ENCODE assay signal across 9 mouse cellular contexts in genomic region chr7:128690070-128690469, GRCm38 (mm10). TPM values are rescaled to one million over a fixed set of nuclear protein-coding genes. Genes with fewer than 3 reads are reported as not detected.
DNase-seq lines count a peak whose midpoint lies in the region; ATAC-seq and TF ChIP-seq lines count a peak whose summit lies in the region.
"Had no signal": no experiment of that assay in that cellular context is flagged by ENCODE, and none has a peak within 500 bp of the region (broad histone marks: within the 10 kb centered on the region; RNA-seq: fewer than 3 reads in every experiment).

No protein-coding gene starts in this region.

- peak; percentile 79 for DNase-seq in CD4-positive helper T cell, adult 2 months (ENCODE audit: low read depth, low spot score)
- peak; percentile 88 for DNase-seq in adrenal gland, postnatal 25 days
- peak; percentile 83 for DNase-seq in embryonic facial prominence, embryonic 10.5 days (ENCODE audit: low spot score)
- peak; percentile 50 to 79 for DNase-seq in heart, adult 9 months (ENCODE audit: low spot score in 2 of 2)
- DNase-seq in kidney, postnatal 25 days: peak; percentile 82 to 90
- peak in 2 of 3 experiments; percentile 57 to 60 for DNase-seq in liver, embryonic 14.5 days (ENCODE audit: low read depth in 3 of 3, low spot score in 3 of 3)
- peak; percentile 95 for DNase-seq in telencephalon, adult 2 months (ENCODE audit: low read depth, low spot score)

- peak; percentile 53; the same call in 1 of the 2 replicates for ATAC-seq in liver, embryonic 14.5 days (ENCODE audit: insufficient read depth)
- ATAC-seq in neural tube, embryonic 14.5 days (ENCODE audit: low read depth): peak; percentile 76

- TF ChIP-seq EP300 in liver, embryonic 14.5 days (IDR thresholded peaks at IDR 0.05; ENCODE audit: low read depth): no peak

- no peak overlapping the region for H3K9ac ChIP-seq in liver, embryonic 14.5 days (replicated peaks)
- peak overlapping the region; percentile 58; the same call in 1 of the 2 replicates for H3K9ac ChIP-seq in neural tube, embryonic 14.5 days (replicated peaks; ENCODE audit: low read depth, low read length)

- no peaks in the 10 kb centered on the region for H3K4me1 ChIP-seq in embryonic facial prominence, embryonic 10.5 days
- peaks cover 0 to 4% of the 10 kb centered on the region in 2 experiments; a peak in 3 of 4 replicates for H3K4me1 ChIP-seq in liver, embryonic 14.5 days (replicated peaks; ENCODE audit: control insufficient read depth in 2 of 2, insufficient read depth in 2 of 2, low read length in 1 of 2)
- H3K4me1 ChIP-seq in neural tube, embryonic 14.5 days (ENCODE audit: control insufficient read depth, insufficient read depth, low read length): peaks cover 7% of the 10 kb centered on the region

- no peaks in the 10 kb centered on the region for H3K27me3 ChIP-seq in embryonic facial prominence, embryonic 10.5 days (replicated peaks; ENCODE audit: low read depth, poor library complexity, severe bottlenecking)
- H3K27me3 ChIP-seq in liver, embryonic 14.5 days (ENCODE audit: control insufficient read depth, insufficient read depth, low read length): no peaks in the 10 kb centered on the region
- H3K27me3 ChIP-seq in neural tube, embryonic 14.5 days (ENCODE audit: control insufficient read depth, insufficient read depth, low read length): no peaks in the 10 kb centered on the region

- peak; percentile 94 for TF ChIP-seq CTCF in liver, embryonic 14.5 days (IDR thresholded peaks at IDR 0.05; ENCODE audit: low read depth)

- H3K9me3 ChIP-seq in embryonic facial prominence, embryonic 10.5 days: peaks cover 31% of the 10 kb centered on the region
- no peaks in the 10 kb centered on the region for H3K9me3 ChIP-seq in liver, embryonic 14.5 days (ENCODE audit: control insufficient read depth, low read length)
- H3K9me3 ChIP-seq in neural tube, embryonic 14.5 days (ENCODE audit: control insufficient read depth, low read length): no peaks in the 10 kb centered on the region

- 18% methylated on average over 7 of the region's 7 CpGs for WGBS in embryonic facial prominence, embryonic 10.5 days
- WGBS in liver, embryonic 14.5 days (ENCODE audit: insufficient replicate concordance): 5% methylated on average over 7 of the region's 7 CpGs
- 14% methylated on average over 7 of the region's 7 CpGs for WGBS in neural tube, embryonic 14.5 days

- H3K27ac ChIP-seq in embryonic facial prominence, embryonic 10.5 days (replicated peaks): no peak overlapping the region
- H3K27ac ChIP-seq in liver, embryonic 14.5 days: no peak overlapping the region
- H3K27ac ChIP-seq in neural tube, embryonic 14.5 days (ENCODE audit: low read depth, low read length): peak overlapping the region; percentile 80

- H3K4me3 ChIP-seq in embryonic facial prominence, embryonic 10.5 days: peak overlapping the region; percentile 28; the same call in 1 of the 2 replicates
- no peak overlapping the region for H3K4me3 ChIP-seq in liver, embryonic 14.5 days (ENCODE audit: insufficient read depth in 1 of 2, low read depth in 2 of 2, low read length in 2 of 2)
- peak overlapping the region; percentile 47 for H3K4me3 ChIP-seq in neural tube, embryonic 14.5 days (ENCODE audit: low read depth, low read length)
- H3K4me3 ChIP-seq: erythroblast, embryonic 14.5 days had no signal

- 0 out of 2 replicates have a peak overlapping the region, but pooled peaks have one; percentile 6 for H3K4me2 ChIP-seq in liver, embryonic 14.5 days (ENCODE audit: low read depth)
- H3K4me2 ChIP-seq in neural tube, embryonic 14.5 days (ENCODE audit: low read depth, low read length): peak overlapping the region; percentile 55

- peaks cover 72% of the 10 kb centered on the region for H3K36me3 ChIP-seq in embryonic facial prominence, embryonic 10.5 days (replicated peaks)
- peaks cover 4% of the 10 kb centered on the region; the same call in 1 of the 2 replicates for H3K36me3 ChIP-seq in liver, embryonic 14.5 days (replicated peaks; ENCODE audit: control insufficient read depth, insufficient read depth, low read depth)
- peaks cover 30% of the 10 kb centered on the region for H3K36me3 ChIP-seq in neural tube, embryonic 14.5 days (ENCODE audit: control insufficient read depth, insufficient read depth, low read length)

RNA-seq across cellular contexts. Expression of gene Mcmbp, which starts 50.2 kb away (rescaled TPM):
- total RNA-seq in adrenal gland, postnatal 25 days (2021): 42.3 and 43.2 TPM in 2 replicates
- 84.3 and 88.7 TPM in 2 replicates for polyA plus RNA-seq in embryonic facial prominence, embryonic 10.5 days (2016; fragmentation: Nextera tagmentation; extraction: Ambion mirVana)
- 9.0 and 12.6 TPM in 2 replicates for polyA plus RNA-seq in liver, embryonic 14.5 days (2012; rRNA removed)
- polyA plus RNA-seq in liver, embryonic 14.5 days (2014; fragmentation: Nextera tagmentation; extraction: Ambion mirVana): 22.0 and 22.1 TPM in 2 replicates
- polyA plus RNA-seq in neural tube, embryonic 14.5 days (2014; fragmentation: Nextera tagmentation; extraction: Ambion mirVana): 51.6 and 51.9 TPM in 2 replicates

RNA-seq across cellular contexts. Expression of gene Sec23ip, which starts 54.7 kb away (rescaled TPM):
- 38.4 and 40.8 TPM in 2 replicates for total RNA-seq in adrenal gland, postnatal 25 days (2021)
- 39.1 and 41.7 TPM in 2 replicates for polyA plus RNA-seq in embryonic facial prominence, embryonic 10.5 days (2016; fragmentation: Nextera tagmentation; extraction: Ambion mirVana)
- 7.9 and 10.4 TPM in 2 replicates for polyA plus RNA-seq in liver, embryonic 14.5 days (2012; rRNA removed)
- 14.7 and 15.7 TPM in 2 replicates for polyA plus RNA-seq in liver, embryonic 14.5 days (2014; fragmentation: Nextera tagmentation; extraction: Ambion mirVana)
- 37.0 and 42.5 TPM in 2 replicates for polyA plus RNA-seq in neural tube, embryonic 14.5 days (2014; fragmentation: Nextera tagmentation; extraction: Ambion mirVana)

Comparison
In these comparisons a context has a peak if more than half of its experiments do, and no peak if none do; other contexts are left out.
1. H3K4me3 ChIP-seq: peak in embryonic facial prominence, embryonic 10.5 days (single experiment) and neural tube, embryonic 14.5 days (single experiment); none in liver, embryonic 14.5 days (0 of 2).
2. Peak in every context shown above with its lines, with median percentiles within 50 percentile points of each other: DNase-seq.